Mouse (Mus musculus) spleen, adult 2 months (tissue): ENCODE results near the gene Krt19.

Source experiments
- CTCF ChIP-seq: fragments of 200-500 bp; IDR thresholded peaks from 2 replicates; pipeline ENCODE4 v1.5.1; 2011; ENCODE audit warnings: mild to moderate bottlenecking, inconsistent platforms; ENCODE audit not compliant: insufficient read depth, insufficient read length, insufficient replicate concordance; ENCODE audit errors: extremely low read depth
- POLR2A ChIP-seq: fragments of 200-500 bp; IDR thresholded peaks from 2 replicates; pipeline ENCODE4 v1.6.1; 2011; ENCODE audit warnings: low read depth, low read length, inconsistent platforms

DNA sequence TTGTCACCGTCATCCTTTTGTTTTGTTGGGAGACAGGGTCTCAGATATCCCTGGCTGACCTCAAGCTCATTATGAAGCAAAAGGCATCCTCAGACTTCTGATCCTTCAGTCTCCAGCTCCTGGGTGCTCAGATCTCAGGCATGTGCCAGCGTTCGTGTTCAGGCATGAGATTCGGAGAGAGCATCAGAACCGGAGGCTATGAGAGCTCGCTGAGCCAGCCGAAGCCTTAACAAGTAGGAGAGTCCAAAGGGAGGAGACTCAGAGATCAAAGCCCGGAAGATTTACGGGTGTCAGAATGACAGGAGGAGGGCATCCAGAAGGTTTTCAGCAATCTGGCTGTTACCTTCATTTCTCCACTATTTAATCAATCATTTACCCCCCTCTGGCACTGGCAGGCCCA is 28.3 kb upstream of the Krt19 start:
- no peak for TF ChIP-seq CTCF
- no peak for TF ChIP-seq POLR2A
